Mouse (Mus musculus) left cerebral cortex, adult 9 months (tissue): Measurements from ENCODE around the gene Afg1l.
A peak's percentile ranks its signal among the peaks of the same experiment; 100 is the strongest.

Experiments
- DNase-seq, 2 experiments: peaks; one replicate each; pipeline ENCODE4 v3.0.0; 2022; ENCODE audit warnings: low spot score in 2 of 2

Afg1l gene

DNA sequence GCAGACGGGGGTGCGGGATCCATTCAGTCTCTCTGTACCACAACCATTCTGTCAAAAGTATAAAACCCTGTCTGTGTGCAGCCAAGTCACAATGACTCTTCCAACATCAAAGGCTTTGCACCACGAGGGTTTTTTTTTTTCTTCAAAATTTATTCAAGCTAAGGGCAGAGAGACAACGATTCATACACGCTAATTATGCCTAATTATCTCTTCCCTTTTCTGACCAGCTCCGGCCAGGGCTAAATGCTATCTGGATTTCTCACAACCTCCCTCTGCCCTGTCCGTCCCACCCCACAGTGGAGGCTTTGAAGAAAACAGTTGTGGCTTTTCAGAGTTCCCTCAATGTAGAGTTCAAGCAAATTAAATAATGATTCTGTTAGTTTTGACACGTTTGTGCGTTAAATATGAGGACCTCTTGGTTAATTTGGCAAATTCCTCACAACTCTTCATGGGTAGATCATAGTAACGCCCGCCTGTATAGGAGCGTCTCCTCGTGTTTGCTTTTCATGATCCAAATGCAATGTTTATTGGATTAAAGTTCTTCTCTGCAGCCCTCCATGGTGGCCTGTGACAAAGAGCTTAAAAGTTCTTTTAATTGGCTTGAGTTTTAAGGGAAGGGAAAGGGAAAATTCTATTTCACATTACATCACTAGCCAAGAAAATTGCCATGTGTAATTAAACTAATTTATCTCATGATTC lies 93.3 kb downstream of the Afg1l start:
- DNase-seq: no peak

- no peak for DNase-seq
Observed at GRCm38 (mm10) chr10:42383708-42384107, 94.7 kb downstream of the Afg1l start.

- no peak for DNase-seq
Observed at GRCm38 (mm10) chr10:42364216-42364615, 114.1 kb downstream of the Afg1l start.

- DNase-seq: no peak
Observed at GRCm38 (mm10) chr10:42355980-42356379, 122.4 kb downstream of the Afg1l start.

GRCm38 (mm10) chr10:42347986-42348385 lies 130.4 kb downstream of the Afg1l start:
- no peak for DNase-seq

GRCm38 (mm10) chr10:42347127-42347526 lies 131.2 kb downstream of the Afg1l start:
- DNase-seq: no peak

GRCm38 (mm10) chr10:42346179-42346877 lies 132.0 kb downstream of the Afg1l start:
- no peak for DNase-seq

- DNase-seq: no peak
Observed at GRCm38 (mm10) chr10:42342714-42343113, 135.7 kb downstream of the Afg1l start.

DNA sequence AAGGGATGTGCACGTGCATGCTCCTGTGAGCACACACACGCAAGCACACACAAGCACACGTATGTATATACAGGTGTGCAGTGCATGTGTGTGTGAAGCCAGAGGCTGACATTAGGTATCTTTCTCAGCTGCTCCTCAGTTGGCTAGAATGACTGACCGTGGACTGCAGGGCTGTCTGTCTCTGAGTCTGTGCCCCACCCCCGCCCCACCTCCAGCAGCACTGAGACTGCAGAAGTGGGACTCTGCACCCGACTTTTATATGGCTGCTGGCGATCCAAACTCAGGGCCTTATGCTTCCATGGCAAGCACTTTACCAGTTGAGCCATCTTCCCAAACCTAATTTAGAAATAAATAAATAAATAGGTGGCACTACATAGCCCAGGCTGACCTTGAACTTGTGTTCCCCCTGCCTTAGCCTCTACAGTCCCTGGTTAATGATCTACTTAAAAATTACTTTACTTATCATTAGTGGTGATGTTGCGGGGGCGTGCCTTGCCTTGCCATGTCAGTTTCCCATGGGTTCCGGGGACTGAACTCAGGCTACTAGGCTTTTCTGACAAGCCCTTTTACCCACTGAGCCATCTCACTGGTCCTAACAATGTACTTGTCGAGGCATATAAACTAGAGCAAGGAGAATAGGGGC lies 136.4 kb downstream of the Afg1l start:
- no peak for DNase-seq

DNA sequence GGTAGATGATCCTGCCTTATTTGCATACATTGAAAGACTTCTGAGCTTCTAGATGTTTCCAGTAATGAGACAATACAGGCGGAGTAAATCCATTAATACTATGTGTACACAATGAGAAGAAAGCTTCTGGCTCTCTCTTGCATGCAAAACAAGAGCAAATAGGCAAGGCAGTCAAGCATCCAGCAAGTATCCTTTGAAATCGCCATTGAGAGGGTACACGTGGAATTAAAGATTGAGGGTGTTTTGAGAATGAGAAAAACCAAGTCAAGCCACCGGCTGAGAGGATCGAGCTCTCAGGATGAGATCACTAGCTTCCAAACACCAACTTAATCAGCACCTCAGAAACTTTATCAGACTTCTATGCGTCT lies 138.0 kb downstream of the Afg1l start:
- no peak for DNase-seq

DNA sequence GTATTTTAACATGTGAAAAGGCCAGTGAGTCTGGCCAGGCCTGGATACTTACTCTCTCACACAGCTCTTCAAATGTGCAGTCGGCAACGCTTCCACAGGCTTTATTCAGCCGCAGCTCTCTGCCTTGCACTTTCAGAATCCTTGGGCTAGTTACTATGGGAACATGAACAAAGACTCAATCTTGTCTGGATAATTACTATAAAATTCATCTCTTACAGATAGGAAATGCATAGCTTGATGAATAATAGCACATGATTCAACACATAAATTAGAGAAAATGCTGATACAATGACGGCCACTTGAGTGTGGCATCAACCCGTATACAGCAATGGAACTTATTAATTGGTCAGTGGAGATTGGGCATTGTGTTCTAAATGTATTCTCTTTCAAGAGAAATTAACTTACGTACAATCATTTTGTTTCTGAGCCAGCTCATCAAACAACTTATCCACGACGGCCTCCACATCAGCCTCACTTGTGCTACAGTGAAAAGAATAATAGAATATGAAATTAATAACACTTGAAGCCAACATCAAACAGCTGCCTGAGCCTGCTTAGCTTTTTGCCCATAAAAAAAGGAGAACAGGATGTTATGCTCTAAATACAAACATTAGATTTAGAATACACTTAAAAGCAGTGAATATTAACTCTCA lies 138.5 kb downstream of the Afg1l start:
- peak; percentile 18 to 40 for DNase-seq

GRCm38 (mm10) chr10:42338456-42338855 lies 139.9 kb downstream of the Afg1l start:
- DNase-seq: no peak

DNA sequence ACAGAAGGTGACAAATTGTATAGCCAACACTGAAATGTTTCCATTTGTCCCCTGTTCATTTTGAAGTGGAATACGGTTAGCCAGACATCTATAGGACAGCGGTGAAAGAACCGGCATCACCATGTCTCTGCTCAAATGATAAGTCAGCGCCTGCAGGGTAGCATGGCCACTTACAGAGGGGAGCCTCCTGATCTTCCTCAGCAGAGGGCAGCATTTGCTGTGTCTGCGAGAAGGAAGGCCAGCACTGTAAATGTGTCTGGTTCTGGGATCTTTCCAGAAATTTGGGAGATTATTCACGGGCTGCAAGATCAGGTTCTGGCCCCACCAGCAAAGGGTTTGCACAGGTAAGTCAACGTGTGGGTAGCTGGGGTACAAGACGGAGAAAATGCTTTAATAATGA lies 150.8 kb downstream of the Afg1l start:
- DNase-seq: no peak

GRCm38 (mm10) chr10:42325305-42325704 lies 153.1 kb downstream of the Afg1l start:
- DNase-seq: no peak

DNA sequence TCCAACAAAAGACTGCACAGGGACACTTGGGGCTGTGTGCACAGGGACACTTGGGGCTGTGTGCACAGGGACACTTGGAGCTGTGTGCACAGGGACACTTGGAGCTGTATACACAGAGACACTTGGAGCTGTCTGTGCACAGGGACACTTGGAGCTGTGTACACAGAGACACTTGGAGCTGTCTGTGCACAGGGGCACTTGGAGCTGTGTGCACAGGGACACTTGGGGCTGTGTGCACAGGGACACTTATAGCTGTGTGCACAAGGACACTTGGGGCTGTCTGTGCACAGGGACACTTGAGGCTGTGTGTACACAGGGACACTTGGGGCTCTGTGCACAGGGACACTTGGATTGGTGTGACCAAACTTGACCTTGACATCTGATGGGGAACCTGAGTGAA lies 154.4 kb downstream of the Afg1l start:
- no peak for DNase-seq

- DNase-seq: no peak
Observed at GRCm38 (mm10) chr10:42313222-42313786, 165.1 kb downstream of the Afg1l start.

- DNase-seq: no peak
Observed at GRCm38 (mm10) chr10:42312557-42312956, 165.8 kb downstream of the Afg1l start.

DNA sequence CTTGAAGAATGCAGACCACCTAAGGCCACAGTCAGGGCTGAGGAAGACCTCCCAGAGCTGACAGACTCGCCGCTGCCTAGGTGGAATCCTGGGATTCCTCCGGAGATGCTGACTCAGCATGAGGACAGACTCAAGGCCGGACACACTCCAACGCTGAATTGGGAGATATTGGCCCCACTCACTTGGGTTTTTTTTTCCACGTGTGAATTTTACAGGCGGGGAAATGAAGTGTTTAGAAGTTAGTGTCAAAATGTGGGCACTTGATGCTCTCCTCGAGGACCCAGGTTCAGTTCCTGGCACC lies 169.7 kb downstream of the Afg1l start:
- no peak for DNase-seq

- DNase-seq: peak in 1 of 2 experiments; percentile 82
Observed at GRCm38 (mm10) chr10:42307980-42308686, 170.2 kb downstream of the Afg1l start.

GRCm38 (mm10) chr10:42306422-42306821 lies 171.9 kb downstream of the Afg1l start:
- no peak for DNase-seq

DNA sequence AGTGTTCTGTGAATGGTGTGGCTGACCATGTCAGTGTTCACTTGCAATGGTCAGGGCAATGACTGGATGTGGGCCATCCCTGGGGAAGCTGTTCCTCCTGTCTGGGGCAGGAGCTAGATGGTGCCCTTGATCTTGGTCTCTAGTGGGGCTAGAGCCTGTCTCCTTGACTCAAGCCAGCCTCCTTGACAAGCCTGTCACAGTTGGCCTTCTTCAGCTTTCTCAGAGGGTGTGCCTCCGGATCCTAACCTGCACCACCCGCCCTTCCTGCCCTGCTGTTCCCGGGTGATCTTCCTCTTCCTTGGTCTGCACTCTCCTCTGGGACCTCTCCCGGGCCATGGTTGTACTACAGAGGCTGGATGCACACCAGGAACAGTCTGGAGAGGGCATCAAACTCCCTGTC lies 177.6 kb downstream of the Afg1l start:
- DNase-seq: no peak

GRCm38 (mm10) chr10:42299967-42300366 lies 178.4 kb downstream of the Afg1l start:
- DNase-seq: no peak
